Mouse (Mus musculus) hindbrain, embryonic 11.5 days (tissue): ENCODE data around the gene Cct4. TPM values are rescaled to one million over a fixed set of nuclear protein-coding genes. Genes with fewer than 3 reads are reported as not detected.
A peak's percentile ranks its signal among the peaks of the same experiment; 100 is the strongest.

ENCODE experiments used
- ATAC-seq: fragments of 200-750 bp; cut with Nextera tagmentation; 2 replicates; pipeline ENCODE4 v1.8.0; 2017; ENCODE audit warnings: mild to moderate bottlenecking, moderate TSS enrichment, moderate library complexity; ENCODE audit not compliant: low FRiP score
- DNase-seq: peaks from one replicate; pipeline ENCODE4 v3.0.0-alpha.2; 2015; ENCODE audit warnings: low spot score
- H3K27ac ChIP-seq: fragments of 300-500 bp; sonication (generic); 2 replicates; pipeline ENCODE4 v1.5.1; 2014; ENCODE audit warnings: mild to moderate bottlenecking, low read depth, low read length
- H3K27me3 ChIP-seq: fragments of 300-500 bp; sonication (generic); 2 replicates; pipeline ENCODE4 v1.6.1; 2014; ENCODE audit warnings: mild to moderate bottlenecking, low read length, moderate library complexity, mixed read lengths; ENCODE audit not compliant: control insufficient read depth, insufficient read depth
- H3K36me3 ChIP-seq: fragments of 300-500 bp; sonication (generic); 2 replicates; pipeline ENCODE4 v1.6.1; 2014; ENCODE audit warnings: mild to moderate bottlenecking, low read length, moderate library complexity, mixed read lengths; ENCODE audit not compliant: control insufficient read depth, insufficient read depth
- H3K4me1 ChIP-seq: fragments of 300-500 bp; sonication (generic); replicated peaks from 2 replicates; pipeline ENCODE4 v1.6.1; 2014; ENCODE audit warnings: low read length, mixed read lengths; ENCODE audit not compliant: control insufficient read depth, insufficient read depth
- H3K4me2 ChIP-seq: fragments of 300-500 bp; sonication (generic); replicated peaks from 2 replicates; pipeline ENCODE4 v1.6.1; 2014; ENCODE audit warnings: mild to moderate bottlenecking, low read depth, low read length
- H3K4me3 ChIP-seq: fragments of 300-500 bp; sonication (generic); 2 replicates; pipeline ENCODE4 v1.5.1; 2014; ENCODE audit warnings: low read depth, low read length
- H3K9ac ChIP-seq: fragments of 300-500 bp; sonication (generic); 2 replicates; pipeline ENCODE4 v1.6.1; 2014; ENCODE audit warnings: low read depth, low read length
- H3K9me3 ChIP-seq: fragments of 300-500 bp; sonication (generic); 2 replicates; pipeline ENCODE4 v1.6.1; 2016; ENCODE audit warnings: low read length; ENCODE audit not compliant: control insufficient read depth
- WGBS: fragments of 180-500 bp; shearing (Covaris S2); extraction: QIAGEN DNeasy Blood & Tissue Kit; methylation state at CpG from one replicate; pipeline ENCODE4 v1.1.7; 2014; 5-methylcytosine and 5-hydroxymethylcytosine counted together
- polyA plus RNA-seq: library from polyadenylated mRNA; unstranded; fragments of >200 nt; fragmentation: Nextera tagmentation; extraction: Ambion mirVana; gene quantifications from 2 replicates; pipeline ENCODE4 v1.2.1, GENCODE M21; 2014

Gene Cct4
- polyA plus RNA-seq, 1 experiment from 2014 or later, result 457 TPM

DNA sequence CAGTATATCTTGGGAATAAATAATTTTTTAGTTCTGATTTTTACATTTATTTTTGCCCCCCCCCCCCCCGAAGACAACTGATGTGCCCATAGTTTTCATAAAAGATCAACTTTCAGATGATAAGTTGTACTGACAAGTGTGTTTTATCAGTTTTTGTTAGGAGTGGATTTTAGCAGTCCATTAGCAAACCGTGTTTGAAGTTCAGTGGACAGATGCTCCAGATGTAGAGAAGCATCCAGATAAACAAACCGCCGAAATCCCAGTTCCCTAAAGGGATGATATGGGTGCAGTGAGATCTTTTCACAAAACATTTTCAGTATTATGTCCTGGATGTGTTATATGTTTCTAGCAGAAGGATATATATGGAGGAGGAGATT is 18.5 kb downstream of the Cct4 start:
- Histone ChIP-seq H3K27ac (no peak overlapping the region; the same call in 1 of the 2 replicates), H3K27me3 (no peaks in the 10 kb centered on the region), H3K9me3 (no peaks in the 10 kb centered on the region), H3K36me3 (peaks cover 3% of the 10 kb centered on the region; the same call in 1 of the 2 replicates), H3K9ac (no peak overlapping the region), H3K4me2 (peak overlapping the region; percentile 62; the same call in 1 of the 2 replicates), H3K4me1 (no peaks in the 10 kb centered on the region), H3K4me3 (peak overlapping the region; percentile 48)
- ATAC-seq (no peak), DNase-seq (no peak)
- WGBS, result 53% methylated on average over 4 of the region's 4 CpGs

DNA sequence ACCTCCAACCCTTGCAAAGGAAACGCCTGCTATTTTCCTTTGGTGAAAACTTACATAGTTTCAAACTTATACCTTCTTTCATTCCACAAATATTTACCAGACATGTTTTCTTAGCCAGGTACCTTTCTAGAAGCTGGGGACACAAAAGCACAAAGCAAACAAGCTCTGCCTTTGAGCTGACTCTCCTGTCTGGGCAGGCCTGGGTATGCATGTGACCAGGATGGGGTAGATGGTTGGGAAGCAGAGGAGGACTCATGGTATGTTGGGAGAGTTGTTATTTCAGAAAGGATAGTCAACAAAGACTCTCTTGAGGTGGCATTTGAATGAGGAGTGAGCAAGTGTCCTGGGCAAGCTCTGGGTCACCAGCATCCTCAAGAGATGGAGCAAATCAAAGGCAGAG is 22.8 kb downstream of the Cct4 start:
- H3K27me3 ChIP-seq, result no peaks in the 10 kb centered on the region
- no peak for DNase-seq
- 74% methylated on average over 1 of the region's 1 CpGs for WGBS
- H3K36me3 ChIP-seq, result no peaks in the 10 kb centered on the region
- no peak overlapping the region for H3K9ac ChIP-seq
- H3K4me2 ChIP-seq, result no peak overlapping the region
- ATAC-seq, result no peak
- H3K4me1 ChIP-seq, result no peaks in the 10 kb centered on the region
- H3K4me3 ChIP-seq, result no peak overlapping the region
- no peaks in the 10 kb centered on the region for H3K9me3 ChIP-seq
- H3K27ac ChIP-seq, result no peak overlapping the region

DNA sequence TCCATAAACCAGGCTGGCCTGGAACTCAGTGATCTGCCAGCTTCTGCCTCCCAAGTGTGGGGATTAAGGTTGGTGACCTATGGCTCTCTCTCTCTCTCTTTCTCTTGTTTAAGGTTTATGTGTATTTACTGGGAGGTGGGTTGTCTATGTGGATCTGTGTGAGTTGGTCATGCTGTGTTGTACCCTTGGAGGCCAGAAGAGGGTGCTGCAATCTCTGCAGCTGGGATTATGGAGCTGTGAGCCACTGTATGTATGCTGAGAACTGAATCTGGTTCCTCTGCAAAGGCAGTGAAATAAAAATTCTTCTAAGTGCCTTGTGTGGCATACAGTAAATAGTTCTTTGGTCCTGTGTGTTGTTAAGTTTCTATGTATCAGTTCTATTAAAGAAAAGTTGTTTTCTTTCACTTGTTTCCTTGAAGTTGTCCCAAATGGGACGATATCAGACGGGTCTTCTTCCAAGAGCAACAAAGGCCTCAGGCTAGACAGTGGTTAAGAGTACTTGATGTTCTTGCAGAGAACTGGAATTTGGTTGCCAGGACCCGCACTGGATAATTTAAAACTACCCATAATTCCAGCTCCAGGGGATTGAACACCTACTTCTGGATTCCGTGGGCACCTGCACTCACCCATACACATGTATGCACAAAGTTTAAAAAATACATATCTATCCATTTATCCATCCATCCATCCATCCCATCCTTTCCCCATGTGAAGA is 23.4 kb downstream of the Cct4 start:
- H3K36me3 ChIP-seq, result no peaks in the 10 kb centered on the region
- no peak overlapping the region for H3K4me3 ChIP-seq
- no peak overlapping the region for H3K27ac ChIP-seq
- no peaks in the 10 kb centered on the region for H3K4me1 ChIP-seq
- no peak for DNase-seq
- ATAC-seq, result no peak
- H3K9me3 ChIP-seq, result no peaks in the 10 kb centered on the region
- no peak overlapping the region for H3K9ac ChIP-seq
- 88% methylated on average over 4 of the region's 4 CpGs for WGBS
- H3K27me3 ChIP-seq, result no peaks in the 10 kb centered on the region
- no peak overlapping the region for H3K4me2 ChIP-seq

DNA sequence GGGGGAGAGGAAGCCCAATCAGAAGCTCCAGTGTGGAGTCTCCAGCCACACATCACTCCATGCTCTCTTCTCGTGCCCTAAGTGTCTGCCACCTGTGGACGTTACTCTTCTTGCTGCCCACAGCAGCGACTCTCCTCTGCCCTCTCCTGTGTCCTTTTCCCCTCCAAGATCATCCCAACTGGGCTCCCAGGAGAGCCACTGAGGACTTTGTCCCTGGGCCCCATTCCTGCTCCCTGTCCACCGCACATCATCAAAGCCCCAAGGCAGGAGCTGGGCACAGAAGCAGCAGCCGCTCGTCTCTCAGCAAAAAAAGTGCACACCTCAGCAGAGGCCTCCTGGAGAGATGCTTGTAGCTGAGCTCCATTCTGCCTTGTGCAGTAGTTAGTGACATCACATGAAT is 24.7 kb downstream of the Cct4 start:
- no peak overlapping the region for H3K4me2 ChIP-seq
- H3K9ac ChIP-seq, result no peak overlapping the region
- H3K27me3 ChIP-seq, result no peaks in the 10 kb centered on the region
- ATAC-seq (no peak), DNase-seq (no peak)
- H3K4me1 ChIP-seq, result no peaks in the 10 kb centered on the region
- no peak overlapping the region for H3K4me3 ChIP-seq
- WGBS, result 78% methylated on average over 6 of the region's 6 CpGs
- H3K27ac ChIP-seq, result no peak overlapping the region
- no peaks in the 10 kb centered on the region for H3K36me3 ChIP-seq
- H3K9me3 ChIP-seq, result no peaks in the 10 kb centered on the region

DNA sequence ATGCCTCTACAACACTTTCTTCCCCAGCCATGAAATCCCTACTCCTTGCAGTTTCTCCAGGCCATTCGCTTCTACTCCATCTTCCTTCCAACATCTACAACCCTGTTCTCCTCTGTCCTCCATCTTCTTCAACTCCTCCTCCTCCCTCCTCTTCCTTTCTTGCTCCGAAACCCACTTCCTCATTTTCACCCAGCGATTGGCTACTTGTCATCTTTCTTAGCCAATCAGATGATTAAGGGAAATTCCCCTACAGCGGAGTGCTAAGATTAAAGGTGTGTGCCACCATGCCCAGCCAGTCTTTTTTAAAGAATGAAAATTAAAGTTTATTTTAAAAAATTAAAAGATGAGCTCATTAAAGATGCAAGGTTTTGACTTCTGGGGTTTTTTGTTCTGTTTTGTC is 27.6 kb downstream of the Cct4 start:
- Histone ChIP-seq H3K4me3 (no peak overlapping the region), H3K9me3 (no peaks in the 10 kb centered on the region), H3K27ac (no peak overlapping the region), H3K9ac (no peak overlapping the region), H3K4me2 (no peak overlapping the region), H3K27me3 (no peaks in the 10 kb centered on the region), H3K4me1 (no peaks in the 10 kb centered on the region), H3K36me3 (no peaks in the 10 kb centered on the region)
- WGBS, result 87% methylated on average over 4 of the region's 4 CpGs
- no peak for DNase-seq
- no peak for ATAC-seq

DNA sequence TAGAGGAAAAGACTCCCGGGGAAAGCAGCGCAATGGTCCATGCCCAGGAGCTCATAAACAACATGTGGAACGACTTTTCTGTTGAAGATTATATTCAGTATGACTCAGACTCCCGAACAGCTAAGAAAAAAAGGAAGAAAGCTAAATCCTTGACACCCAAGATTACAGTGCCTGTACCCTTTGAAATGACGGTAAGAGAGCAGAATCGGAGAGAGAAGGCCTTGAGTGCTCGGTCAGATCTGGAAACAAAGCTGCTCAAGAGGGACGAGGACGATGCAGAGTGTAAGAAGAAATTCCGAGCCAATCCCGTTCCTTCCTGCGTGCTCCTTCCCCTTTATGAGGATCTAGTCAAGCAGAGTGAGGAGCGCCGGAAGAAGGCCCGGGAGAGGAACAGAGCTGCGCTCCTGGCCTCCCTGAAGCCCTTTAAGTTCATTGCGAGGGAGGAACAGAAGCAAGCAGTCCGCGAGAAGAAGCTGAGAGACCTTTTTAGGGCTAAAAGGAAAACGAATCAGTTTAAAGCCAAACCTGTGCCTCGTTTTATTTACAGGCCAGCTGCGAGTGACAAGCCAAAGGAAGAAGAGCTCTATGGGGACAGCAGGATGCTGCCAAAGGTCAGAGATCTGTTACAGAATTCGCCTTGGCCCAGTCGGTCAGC is 29.9 kb downstream of the Cct4 start:
- Histone ChIP-seq H3K9ac (no peak overlapping the region), H3K4me3 (no peak overlapping the region), H3K4me2 (no peak overlapping the region), H3K4me1 (no peaks in the 10 kb centered on the region), H3K27ac (no peak overlapping the region), H3K36me3 (no peaks in the 10 kb centered on the region), H3K27me3 (no peaks in the 10 kb centered on the region), H3K9me3 (no peaks in the 10 kb centered on the region)
- no peak for DNase-seq
- 66% methylated on average over 24 of the region's 24 CpGs for WGBS
- no peak for ATAC-seq

DNA sequence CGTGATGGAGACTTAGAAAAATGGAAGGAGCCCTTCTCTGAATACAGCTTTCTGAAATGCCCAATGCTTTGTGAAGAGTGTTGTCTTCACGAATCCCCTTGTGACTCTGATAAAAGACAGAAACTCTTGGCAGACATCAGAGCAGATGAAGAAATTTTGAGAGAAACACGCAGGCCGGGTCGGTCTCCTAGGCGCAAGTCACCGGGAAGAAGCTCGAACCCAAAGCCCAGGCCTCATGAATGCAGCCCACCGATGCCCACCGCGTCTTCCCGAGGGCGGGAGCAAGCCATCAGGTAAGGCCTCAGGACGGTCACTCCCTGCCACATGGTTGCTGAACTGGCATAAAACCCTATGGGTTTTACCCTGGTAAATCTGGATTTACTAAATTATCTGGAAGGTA is 30.5 kb downstream of the Cct4 start:
- no peak overlapping the region for H3K27ac ChIP-seq
- ATAC-seq (no peak), DNase-seq (no peak)
- H3K27me3 ChIP-seq, result no peaks in the 10 kb centered on the region
- no peaks in the 10 kb centered on the region for H3K36me3 ChIP-seq
- no peaks in the 10 kb centered on the region for H3K9me3 ChIP-seq
- 91% methylated on average over 14 of the region's 14 CpGs for WGBS
- H3K4me2 ChIP-seq, result no peak overlapping the region
- no peaks in the 10 kb centered on the region for H3K4me1 ChIP-seq
- no peak overlapping the region for H3K4me3 ChIP-seq
- H3K9ac ChIP-seq, result no peak overlapping the region

DNA sequence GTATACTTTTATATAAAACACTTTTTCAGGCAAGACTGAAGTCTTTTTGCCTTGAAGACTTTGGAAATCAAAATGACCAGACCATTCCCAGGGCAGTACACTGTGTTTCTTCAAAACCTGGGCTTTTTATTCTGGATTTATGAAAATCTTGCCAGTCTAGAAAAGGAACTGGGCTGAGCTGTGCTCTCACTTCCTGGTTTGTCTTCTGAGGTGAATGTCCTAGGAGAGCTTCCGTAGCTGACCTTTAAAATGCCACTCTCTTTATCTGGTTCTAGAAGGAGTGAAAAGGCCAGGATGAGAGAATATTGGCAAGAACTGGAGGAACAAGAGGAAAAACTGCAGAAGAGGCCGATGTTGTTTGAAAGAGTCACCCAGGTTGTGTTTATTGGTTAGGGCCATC is 32.8 kb downstream of the Cct4 start:
- no peaks in the 10 kb centered on the region for H3K36me3 ChIP-seq
- DNase-seq (no peak), ATAC-seq (no peak)
- no peaks in the 10 kb centered on the region for H3K9me3 ChIP-seq
- H3K9ac ChIP-seq, result no peak overlapping the region
- no peak overlapping the region for H3K4me2 ChIP-seq
- no peaks in the 10 kb centered on the region for H3K4me1 ChIP-seq
- no peak overlapping the region for H3K27ac ChIP-seq
- no peaks in the 10 kb centered on the region for H3K27me3 ChIP-seq
- 89% methylated on average over 2 of the region's 2 CpGs for WGBS
- H3K4me3 ChIP-seq, result no peak overlapping the region

DNA sequence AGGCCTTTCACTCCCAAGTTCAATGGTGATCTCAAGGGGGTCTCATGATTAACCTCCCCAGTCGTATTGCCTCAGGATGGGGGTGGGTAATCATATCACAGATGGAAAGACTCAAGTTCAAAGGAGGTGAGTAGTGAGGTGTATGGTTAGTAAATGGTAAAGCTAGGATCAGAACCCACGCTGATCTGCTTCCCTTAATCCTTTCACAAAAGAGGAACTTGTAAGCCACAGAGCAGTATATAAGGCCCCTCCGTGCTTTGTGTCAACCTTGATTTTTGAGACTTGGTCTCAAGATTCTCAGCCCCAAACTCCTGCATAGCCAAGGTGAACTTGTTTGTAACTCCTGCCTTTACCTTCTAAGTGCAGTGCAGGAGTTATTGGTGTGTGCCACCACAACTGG is 33.9 kb downstream of the Cct4 start:
- WGBS, result 81% methylated on average over 3 of the region's 3 CpGs
- ATAC-seq, result no peak

More for the DNA sequence above, 33.9 kb downstream of the Cct4 start:
- no peak overlapping the region for H3K27ac ChIP-seq
- no peak overlapping the region for H3K4me3 ChIP-seq
- no peaks in the 10 kb centered on the region for H3K36me3 ChIP-seq
- no peaks in the 10 kb centered on the region for H3K9me3 ChIP-seq
- H3K27me3 ChIP-seq, result no peaks in the 10 kb centered on the region
- H3K4me2 ChIP-seq, result no peak overlapping the region
- no peak for DNase-seq
- H3K4me1 ChIP-seq, result no peaks in the 10 kb centered on the region
- no peak overlapping the region for H3K9ac ChIP-seq
